Mouse (Mus musculus): Measurements from ENCODE around the gene Calhm3. TPM values are rescaled to one million over a fixed set of nuclear protein-coding genes. Genes with fewer than 3 reads are reported as not detected.

The Calhm3 gene
- polyA plus RNA-seq, 1 experiment from 2014 or later = not detected

Other genes with a start within 250 kb of the Calhm3 start
- 578 and 632 TPM in 2 replicates for gene Ina, start 143.1 kb downstream of the Calhm3 start, polyA plus RNA-seq (2016; fragmentation: Nextera tagmentation; extraction: Ambion mirVana)
- 85.3 and 89.1 TPM in 2 replicates for gene Nt5c2, start 142.6 kb downstream of the Calhm3 start, polyA plus RNA-seq (2016; fragmentation: Nextera tagmentation; extraction: Ambion mirVana)
- gene Pcgf6, start 106.9 kb downstream of the Calhm3 start, polyA plus RNA-seq (2016; fragmentation: Nextera tagmentation; extraction: Ambion mirVana) = 30.4 and 31.1 TPM in 2 replicates
- gene Taf5, start 90.0 kb downstream of the Calhm3 start, polyA plus RNA-seq (2016; fragmentation: Nextera tagmentation; extraction: Ambion mirVana) = 10.7 and 11.2 TPM in 2 replicates
- 1,230 and 1,343 TPM in 2 replicates for gene Usmg5, start 67.1 kb downstream of the Calhm3 start, polyA plus RNA-seq (2016; fragmentation: Nextera tagmentation; extraction: Ambion mirVana)
- gene Pdcd11, start 67.0 kb downstream of the Calhm3 start, polyA plus RNA-seq (2016; fragmentation: Nextera tagmentation; extraction: Ambion mirVana) = 11.4 and 11.5 TPM in 2 replicates
- 2.2 and 2.6 TPM in 2 replicates for gene Calhm2, start 19.5 kb downstream of the Calhm3 start, polyA plus RNA-seq (2016; fragmentation: Nextera tagmentation; extraction: Ambion mirVana)
- gene Calhm1, start 13.5 kb downstream of the Calhm3 start, polyA plus RNA-seq (2016; fragmentation: Nextera tagmentation; extraction: Ambion mirVana) = not detected in 2 replicates
- gene Neurl1a, start 21.1 kb upstream of the Calhm3 start, polyA plus RNA-seq (2016; fragmentation: Nextera tagmentation; extraction: Ambion mirVana) = 7.4 and 7.9 TPM in 2 replicates

All from hindbrain, embryonic 12.5 days (tissue).